Mouse (Mus musculus) testis, adult 10 weeks (tissue): ENCODE measurements around the gene Cxcr5. TPM values are rescaled to one million over a fixed set of nuclear protein-coding genes. Genes with fewer than 3 reads are reported as not detected.

Experiments
- polyA plus RNA-seq: library from polyadenylated mRNA; stranded (reverse); fragments of 350-450 nt; fragmentation: Illumina TruSeq; extraction: RNeasy Lipid Tissue Mini Kit (QIAGEN cat#74804); gene quantifications from one replicate; pipeline ENCODE4 v1.2.3, GENCODE M21; 2014; ENCODE audit warnings: low read depth, low replicate concordance

The Cxcr5 gene
- 13.8 TPM for polyA plus RNA-seq

DNA sequence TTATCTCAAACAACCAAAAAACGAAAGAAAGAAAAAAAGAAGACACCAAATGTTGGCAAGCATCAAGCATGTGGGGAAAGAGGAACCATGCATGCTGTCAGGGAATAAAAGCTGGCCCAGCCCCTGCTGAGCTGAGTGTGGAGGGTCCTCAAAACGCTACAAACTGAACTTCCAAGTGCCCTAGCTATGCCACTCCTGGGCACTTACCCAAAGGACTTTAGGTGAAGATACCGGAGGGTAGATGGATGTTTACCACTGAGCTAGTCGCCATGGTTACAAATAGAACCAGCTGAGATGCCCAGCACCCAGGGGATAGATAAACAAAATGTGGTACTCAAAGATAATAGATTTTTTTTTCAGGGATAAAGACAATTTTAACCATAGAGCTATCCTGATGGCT, at the start of gene Cxcr5:
TSS of gene Cxcr5 (minus strand) at position 281 of the 400 bp plus-strand sequence.

DNA sequence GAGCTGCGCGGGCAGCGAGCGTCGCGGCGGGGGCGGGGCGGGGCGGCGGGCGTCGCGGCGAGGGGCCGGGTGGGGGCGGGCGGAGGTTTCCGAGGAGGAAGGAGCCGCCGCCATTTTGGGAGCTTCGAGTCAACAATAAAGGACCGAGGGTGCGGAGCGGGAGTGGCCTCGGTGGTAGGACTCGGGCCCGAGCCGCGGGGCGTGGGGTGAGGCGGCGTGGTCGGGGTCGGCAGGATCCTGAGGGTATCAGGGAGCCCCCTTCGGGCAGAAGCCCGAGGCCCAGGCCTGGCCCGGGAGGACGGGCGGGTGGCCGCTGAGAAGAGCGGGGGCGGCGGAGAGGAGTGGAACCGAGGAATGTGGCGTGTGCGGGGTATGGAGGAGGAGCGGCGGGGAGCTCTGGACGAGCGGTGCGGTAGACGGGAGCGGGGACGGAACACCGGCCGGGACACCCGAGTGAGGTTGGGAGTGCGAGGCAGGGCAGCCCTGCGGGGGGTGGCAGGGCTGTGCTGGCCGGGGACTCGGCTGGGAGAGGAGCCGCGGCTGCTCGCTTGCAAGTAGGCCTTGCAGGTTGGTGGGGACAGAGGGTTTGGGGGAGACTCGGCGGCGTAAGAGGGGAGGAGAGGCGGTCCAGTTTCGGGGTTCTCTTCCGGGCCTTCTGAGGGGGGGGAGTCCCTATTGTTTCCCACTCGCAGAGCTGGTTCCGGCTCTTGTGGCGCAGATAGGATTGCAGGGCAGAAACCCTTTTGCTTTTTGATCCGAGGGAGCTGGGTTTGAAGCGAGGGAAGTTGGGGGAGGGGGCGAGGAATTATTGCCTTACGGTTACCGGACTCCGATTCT, 43.3 kb upstream of the Cxcr5 start, which contains the start of gene Ddx6:
TSS of gene Ddx6 (plus strand) at position 114 of the 837 bp plus-strand sequence.

DNA sequence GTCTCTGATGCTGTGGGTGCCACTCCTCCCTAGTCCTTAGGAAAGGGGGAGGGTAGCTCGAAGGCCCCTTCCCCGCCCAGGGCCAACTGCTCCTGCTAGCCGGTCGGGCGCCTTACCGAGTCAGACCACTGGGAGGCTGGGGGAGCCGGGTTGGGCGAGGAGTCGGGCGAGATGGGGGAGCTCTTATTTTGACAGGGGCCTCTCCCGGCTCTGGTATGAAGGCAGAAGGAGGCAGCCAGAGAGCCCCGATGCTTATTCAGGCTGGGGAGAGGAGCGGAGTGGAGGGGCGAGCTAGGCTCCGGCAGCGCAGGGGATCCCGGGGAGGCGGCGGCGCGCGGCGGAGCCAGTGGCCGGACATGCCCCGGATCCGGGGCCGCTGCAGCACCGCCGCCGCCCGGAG, 79.1 kb downstream of the Cxcr5 start, which contains the start of gene Bcl9l:
TSS of gene Bcl9l (plus strand) at position 274 of the 400 bp plus-strand sequence.

Other genes starting within 250 kb of the Cxcr5 start
- 0.56 TPM for gene C2cd2l, start 241.6 kb downstream of the Cxcr5 start, polyA plus RNA-seq
- gene Dpagt1, start 235.9 kb downstream of the Cxcr5 start, polyA plus RNA-seq, result 1.9 TPM
- 7.2 TPM for gene H2afx, start 227.2 kb downstream of the Cxcr5 start, polyA plus RNA-seq
- gene Hmbs, start 217.6 kb downstream of the Cxcr5 start, polyA plus RNA-seq, result 12.6 TPM
- gene Vps11, start 200.2 kb downstream of the Cxcr5 start, polyA plus RNA-seq, result 7.6 TPM
- 30.7 TPM for gene Hyou1, start 182.4 kb downstream of the Cxcr5 start, polyA plus RNA-seq
- gene Slc37a4, start 165.0 kb downstream of the Cxcr5 start, polyA plus RNA-seq, result 1.4 TPM
- gene Rps25, start 154.7 kb downstream of the Cxcr5 start, polyA plus RNA-seq, result 518 TPM
- gene Trappc4, start 154.3 kb downstream of the Cxcr5 start, polyA plus RNA-seq, result 43.6 TPM
- gene Ccdc84, start 143.3 kb downstream of the Cxcr5 start, polyA plus RNA-seq, result 6.5 TPM
- gene Foxr1, start 120.7 kb downstream of the Cxcr5 start, polyA plus RNA-seq, result 1.3 TPM
- gene Upk2, start 106.9 kb downstream of the Cxcr5 start, polyA plus RNA-seq, result not detected
- 0.39 TPM for gene Bcl9l, start 79.1 kb downstream of the Cxcr5 start, polyA plus RNA-seq
- gene Ddx6, start 43.0 kb upstream of the Cxcr5 start, polyA plus RNA-seq, result 68.4 TPM
- not detected for gene Treh, start 111.4 kb upstream of the Cxcr5 start, polyA plus RNA-seq
- gene Phldb1, start 173.3 kb upstream of the Cxcr5 start, polyA plus RNA-seq, result 0.13 TPM
- 120 TPM for gene Arcn1, start 206.0 kb upstream of the Cxcr5 start, polyA plus RNA-seq
- 95.7 TPM for gene Ift46, start 206.0 kb upstream of the Cxcr5 start, polyA plus RNA-seq
- 0.15 TPM for gene Tmem25, start 237.4 kb upstream of the Cxcr5 start, polyA plus RNA-seq
- gene Ttc36, start 241.2 kb upstream of the Cxcr5 start, polyA plus RNA-seq, result not detected